Mouse (Mus musculus): ENCODE results near the gene Akt3. TPM values are rescaled to one million over a fixed set of nuclear protein-coding genes. Genes with fewer than 3 reads are reported as not detected.

Akt3 gene
- polyA plus RNA-seq, 1 experiment, result 15.1 TPM

GRCm38 (mm10) chr1:177195224-177195623 is 62.8 kb downstream of the Akt3 start:
- TF ChIP-seq CTCF (IDR thresholded peaks at IDR 0.05; ENCODE audit: insufficient read depth, low read length) (0 out of 2 replicates have a peak, but pooled peaks have one; percentile 14), POLR2A (IDR thresholded peaks at IDR 0.05; ENCODE audit: borderline replicate concordance, extremely low read depth, low read depth, low read length) (no peak)
- H3K4me3 ChIP-seq (replicated peaks; ENCODE audit: extremely low read depth, low read depth, low read length), result no peak overlapping the region
- no peaks in the 10 kb centered on the region for H3K4me1 ChIP-seq (ENCODE audit: control insufficient read depth, insufficient read depth, low read length)
- no peak for DNase-seq

DNA sequence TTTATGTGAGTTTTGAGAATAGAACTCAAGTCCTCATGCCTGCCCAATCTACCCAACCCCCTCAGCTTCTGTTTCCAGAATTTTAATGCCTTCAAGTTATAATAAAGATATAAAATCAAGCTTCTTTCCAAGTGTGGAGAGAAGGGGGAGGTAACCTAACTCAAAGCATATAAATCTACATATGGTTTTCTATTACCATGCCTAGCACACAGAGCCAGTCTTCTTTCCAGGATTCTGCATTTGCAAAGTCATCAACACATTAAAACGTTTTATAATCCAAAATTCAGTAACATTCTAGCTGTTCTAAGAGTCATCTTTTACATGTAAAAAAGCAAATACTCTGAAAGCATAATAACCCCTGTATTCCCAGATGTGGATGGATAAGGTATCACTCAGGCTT is 63.7 kb downstream of the Akt3 start:
- DNase-seq, result no peak
- TF ChIP-seq POLR2A (IDR thresholded peaks at IDR 0.05; ENCODE audit: borderline replicate concordance, extremely low read depth, low read depth, low read length), result no peak
- TF ChIP-seq CTCF (IDR thresholded peaks at IDR 0.05; ENCODE audit: insufficient read depth, low read length), result no peak
- H3K4me1 ChIP-seq (ENCODE audit: control insufficient read depth, insufficient read depth, low read length), result no peaks in the 10 kb centered on the region
- H3K4me3 ChIP-seq (replicated peaks; ENCODE audit: extremely low read depth, low read depth, low read length), result no peak overlapping the region
- 59% methylated on average over 1 of the region's 1 CpGs for WGBS

GRCm38 (mm10) chr1:177191623-177192022 is 66.4 kb downstream of the Akt3 start:
- TF ChIP-seq POLR2A (IDR thresholded peaks at IDR 0.05; ENCODE audit: borderline replicate concordance, extremely low read depth, low read depth, low read length) (no peak), CTCF (IDR thresholded peaks at IDR 0.05; ENCODE audit: insufficient read depth, low read length) (no peak)
- Histone ChIP-seq H3K4me1 (ENCODE audit: control insufficient read depth, insufficient read depth, low read length) (no peaks in the 10 kb centered on the region), H3K4me3 (replicated peaks; ENCODE audit: extremely low read depth, low read depth, low read length) (no peak overlapping the region)
- no peak for DNase-seq
- 77% methylated on average over 3 of the region's 3 CpGs for WGBS

- no peaks in the 10 kb centered on the region for H3K4me1 ChIP-seq (ENCODE audit: control insufficient read depth, insufficient read depth, low read length)
- no peak for TF ChIP-seq POLR2A (IDR thresholded peaks at IDR 0.05; ENCODE audit: borderline replicate concordance, extremely low read depth, low read depth, low read length)
- no peak overlapping the region for H3K4me3 ChIP-seq (replicated peaks; ENCODE audit: extremely low read depth, low read depth, low read length)
- 92% methylated on average over 1 of the region's 1 CpGs for WGBS
- no peak for DNase-seq
These were observed 67.6 kb downstream of the Akt3 start for GRCm38 (mm10) chr1:177190358-177190757.

DNA sequence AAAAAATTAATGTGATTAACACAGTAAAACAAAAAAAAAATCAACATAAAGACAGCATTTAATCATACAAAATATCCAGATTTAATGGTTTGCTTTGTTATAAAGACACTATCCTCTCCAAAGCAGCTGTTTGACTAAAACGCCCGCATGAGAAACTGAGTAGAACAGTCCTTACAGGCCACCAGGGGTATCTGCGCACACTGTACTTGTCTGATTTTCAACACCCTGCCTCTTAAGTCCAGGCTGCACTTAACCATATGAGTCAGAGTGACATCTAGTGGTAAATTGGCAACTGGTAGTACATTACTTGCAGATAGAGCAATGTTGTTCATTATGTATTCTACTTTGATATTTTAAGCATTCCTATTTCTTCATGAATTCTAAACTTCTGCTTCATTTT is 69.3 kb downstream of the Akt3 start:
- no peak for DNase-seq
- Histone ChIP-seq H3K4me3 (replicated peaks; ENCODE audit: extremely low read depth, low read depth, low read length) (no peak overlapping the region), H3K4me1 (ENCODE audit: control insufficient read depth, insufficient read depth, low read length) (no peaks in the 10 kb centered on the region)
- 15% methylated on average over 3 of the region's 3 CpGs for WGBS
- TF ChIP-seq CTCF (IDR thresholded peaks at IDR 0.05; ENCODE audit: insufficient read depth, low read length) (peak; percentile 31), POLR2A (IDR thresholded peaks at IDR 0.05; ENCODE audit: borderline replicate concordance, extremely low read depth, low read depth, low read length) (no peak)

DNA sequence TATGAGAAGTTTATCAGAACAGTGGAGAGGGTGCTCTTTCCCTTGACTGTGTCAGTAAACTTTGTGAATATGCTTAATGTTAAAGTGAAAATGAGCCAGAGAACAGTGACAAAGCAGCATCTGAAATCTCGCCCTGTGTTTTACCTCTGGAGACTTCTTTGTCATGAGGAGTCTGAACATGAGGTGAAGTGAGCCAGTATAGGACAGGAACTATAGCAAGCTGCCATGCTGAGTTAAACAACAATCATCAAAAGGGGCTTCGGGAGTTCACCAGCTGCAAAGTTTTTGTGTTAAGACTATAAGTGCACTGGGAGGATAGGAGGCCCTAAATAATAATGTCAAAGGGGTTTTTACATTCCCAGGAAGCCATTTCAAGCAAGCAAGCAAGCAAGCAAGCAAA is 71.3 kb downstream of the Akt3 start:
- TF ChIP-seq CTCF (IDR thresholded peaks at IDR 0.05; ENCODE audit: insufficient read depth, low read length), result no peak
- TF ChIP-seq POLR2A (IDR thresholded peaks at IDR 0.05; ENCODE audit: borderline replicate concordance, extremely low read depth, low read depth, low read length), result no peak
- DNase-seq, result no peak
- 82% methylated on average over 2 of the region's 2 CpGs for WGBS
- no peaks in the 10 kb centered on the region for H3K4me1 ChIP-seq (ENCODE audit: control insufficient read depth, insufficient read depth, low read length)
- no peak overlapping the region for H3K4me3 ChIP-seq (replicated peaks; ENCODE audit: extremely low read depth, low read depth, low read length)

DNA sequence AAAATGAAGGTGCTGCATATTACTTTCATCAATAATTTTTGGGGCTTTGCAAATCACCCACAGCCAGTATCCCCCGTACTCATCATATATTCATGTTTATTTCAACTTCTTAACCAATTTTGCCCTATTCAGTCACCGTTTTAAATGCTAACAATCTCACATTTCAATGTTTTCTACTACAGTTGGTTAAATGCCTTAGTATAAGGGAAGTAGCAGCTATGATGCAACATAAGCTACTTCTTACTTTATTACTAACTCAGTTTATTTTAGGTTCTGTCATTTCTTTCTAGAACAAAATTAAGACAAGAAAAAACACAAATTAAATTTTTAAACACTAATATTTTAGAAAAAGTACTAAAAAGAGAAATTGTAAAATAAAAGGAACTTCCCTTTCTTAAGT is 78.4 kb downstream of the Akt3 start:
- WGBS, result 89% methylated on average over 2 of the region's 2 CpGs
- DNase-seq, result no peak
- Histone ChIP-seq H3K4me1 (ENCODE audit: control insufficient read depth, insufficient read depth, low read length) (no peaks in the 10 kb centered on the region), H3K4me3 (replicated peaks; ENCODE audit: extremely low read depth, low read depth, low read length) (no peak overlapping the region)
- TF ChIP-seq POLR2A (IDR thresholded peaks at IDR 0.05; ENCODE audit: borderline replicate concordance, extremely low read depth, low read depth, low read length) (no peak), CTCF (IDR thresholded peaks at IDR 0.05; ENCODE audit: insufficient read depth, low read length) (no peak)

GRCm38 (mm10) chr1:177175436-177175835 is 82.6 kb downstream of the Akt3 start:
- Histone ChIP-seq H3K4me1 (ENCODE audit: control insufficient read depth, insufficient read depth, low read length) (no peaks in the 10 kb centered on the region), H3K4me3 (replicated peaks; ENCODE audit: extremely low read depth, low read depth, low read length) (no peak overlapping the region)
- no peak for DNase-seq
- TF ChIP-seq POLR2A (IDR thresholded peaks at IDR 0.05; ENCODE audit: borderline replicate concordance, extremely low read depth, low read depth, low read length), result no peak
- no peak for TF ChIP-seq CTCF (IDR thresholded peaks at IDR 0.05; ENCODE audit: insufficient read depth, low read length)

GRCm38 (mm10) chr1:177171300-177171699 is 86.7 kb downstream of the Akt3 start:
- TF ChIP-seq POLR2A (IDR thresholded peaks at IDR 0.05; ENCODE audit: borderline replicate concordance, extremely low read depth, low read depth, low read length), result no peak
- no peak for TF ChIP-seq CTCF (IDR thresholded peaks at IDR 0.05; ENCODE audit: insufficient read depth, low read length)
- no peak overlapping the region for H3K4me3 ChIP-seq (replicated peaks; ENCODE audit: extremely low read depth, low read depth, low read length)
- DNase-seq, result no peak

DNA sequence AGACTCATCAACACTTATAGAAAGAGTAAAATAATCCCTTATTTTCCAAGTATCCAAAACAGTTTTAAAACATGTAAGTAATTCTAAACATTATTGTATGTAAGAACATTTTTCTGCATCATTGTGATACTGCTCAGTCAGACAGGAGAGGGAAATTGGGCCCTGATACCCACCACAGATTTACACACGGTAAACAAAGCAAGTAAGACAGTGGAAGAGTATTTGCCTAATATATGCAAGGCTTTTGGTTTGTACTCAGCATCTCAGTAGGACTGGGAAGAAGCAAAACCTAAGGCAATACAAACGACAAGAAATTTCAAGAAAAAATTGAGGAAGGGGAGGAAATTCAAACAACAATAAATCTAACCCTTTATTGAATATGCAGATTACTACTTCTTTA is 92.2 kb downstream of the Akt3 start:
- Histone ChIP-seq H3K4me3 (replicated peaks; ENCODE audit: extremely low read depth, low read depth, low read length) (no peak overlapping the region), H3K4me1 (ENCODE audit: control insufficient read depth, insufficient read depth, low read length) (no peaks in the 10 kb centered on the region)
- 64% methylated on average over 2 of the region's 2 CpGs for WGBS
- TF ChIP-seq POLR2A (IDR thresholded peaks at IDR 0.05; ENCODE audit: borderline replicate concordance, extremely low read depth, low read depth, low read length) (no peak), CTCF (IDR thresholded peaks at IDR 0.05; ENCODE audit: insufficient read depth, low read length) (no peak)
- no peak for DNase-seq

More at GRCm38 (mm10) chr1:177171300-177171699, 86.7 kb downstream of the Akt3 start:
- no peaks in the 10 kb centered on the region for H3K4me1 ChIP-seq (ENCODE audit: control insufficient read depth, insufficient read depth, low read length)

- TF ChIP-seq POLR2A (IDR thresholded peaks at IDR 0.05; ENCODE audit: borderline replicate concordance, extremely low read depth, low read depth, low read length) (no peak), CTCF (IDR thresholded peaks at IDR 0.05; ENCODE audit: insufficient read depth, low read length) (no peak)
- Histone ChIP-seq H3K4me1 (ENCODE audit: control insufficient read depth, insufficient read depth, low read length) (no peaks in the 10 kb centered on the region), H3K4me3 (replicated peaks; ENCODE audit: extremely low read depth, low read depth, low read length) (no peak overlapping the region)
- no peak for DNase-seq
- 89% methylated on average over 2 of the region's 2 CpGs for WGBS
These were observed 92.7 kb downstream of the Akt3 start for GRCm38 (mm10) chr1:177165336-177165735.

All from lung, adult 2 months (tissue).